Mouse (Mus musculus): ENCODE results near the gene Pipox. TPM values are rescaled to one million over a fixed set of nuclear protein-coding genes. Genes with fewer than 3 reads are reported as not detected.

Gene Pipox
- polyA plus RNA-seq, 1 experiment = 239 TPM

- H3K4me1 ChIP-seq (ENCODE audit: control insufficient read depth, insufficient read depth, low read length) = no peaks in the 10 kb centered on the region; the same call in 1 of the 2 replicates
These were observed 57.6 kb downstream of the Pipox start for GRCm38 (mm10) chr11:77836290-77836689.

GRCm38 (mm10) chr11:77835109-77835508, 58.8 kb downstream of the Pipox start:
- Histone ChIP-seq H3K36me3 (ENCODE audit: control insufficient read depth, insufficient read depth, low read length) (no peaks in the 10 kb centered on the region; the same call in 1 of the 2 replicates), H3K4me3 (ENCODE audit: insufficient read depth, low read depth, low read length) (no peak overlapping the region), H3K27ac (ENCODE audit: insufficient read depth, low read depth, low read length) (no peak overlapping the region), H3K27me3 (replicated peaks; ENCODE audit: control insufficient read depth, insufficient read depth, low read length) (no peaks in the 10 kb centered on the region), H3K4me1 (ENCODE audit: control insufficient read depth, insufficient read depth, low read length) (no peaks in the 10 kb centered on the region; the same call in 1 of the 2 replicates)
- no peak for DNase-seq
- WGBS = 90% methylated on average over 3 of the region's 3 CpGs
- TF ChIP-seq CTCF (conservative IDR thresholded peaks at IDR 0.05; ENCODE audit: insufficient read depth, insufficient read length, low read depth, low read length) (peak; percentile 40; the same call in 1 of the 2 replicates), POLR2A (IDR thresholded peaks at IDR 0.05; ENCODE audit: low read depth, low read length) (no peak)

More at GRCm38 (mm10) chr11:77836290-77836689, 57.6 kb downstream of the Pipox start:
- no peak for DNase-seq
- 63% methylated on average over 5 of the region's 5 CpGs for WGBS
- TF ChIP-seq CTCF (conservative IDR thresholded peaks at IDR 0.05; ENCODE audit: insufficient read depth, insufficient read length, low read depth, low read length) = no peak
- TF ChIP-seq POLR2A (IDR thresholded peaks at IDR 0.05; ENCODE audit: low read depth, low read length) = no peak
- no peaks in the 10 kb centered on the region for H3K27me3 ChIP-seq (replicated peaks; ENCODE audit: control insufficient read depth, insufficient read depth, low read length)
- peak overlapping the region; percentile 85 for H3K27ac ChIP-seq (ENCODE audit: insufficient read depth, low read depth, low read length)
- H3K36me3 ChIP-seq (ENCODE audit: control insufficient read depth, insufficient read depth, low read length) = no peaks in the 10 kb centered on the region
- no peak overlapping the region for H3K4me3 ChIP-seq (ENCODE audit: insufficient read depth, low read depth, low read length)

GRCm38 (mm10) chr11:77832541-77832940, 61.4 kb downstream of the Pipox start:
- H3K4me1 ChIP-seq (ENCODE audit: control insufficient read depth, insufficient read depth, low read length) = no peaks in the 10 kb centered on the region; the same call in 1 of the 2 replicates
- WGBS = 85% methylated on average over 4 of the region's 4 CpGs
- H3K36me3 ChIP-seq (ENCODE audit: control insufficient read depth, insufficient read depth, low read length) = peaks cover 4% of the 10 kb centered on the region; the same call in 1 of the 2 replicates
- no peak overlapping the region for H3K4me3 ChIP-seq (ENCODE audit: insufficient read depth, low read depth, low read length)
- DNase-seq = no peak
- H3K27ac ChIP-seq (ENCODE audit: insufficient read depth, low read depth, low read length) = no peak overlapping the region
- H3K27me3 ChIP-seq (replicated peaks; ENCODE audit: control insufficient read depth, insufficient read depth, low read length) = no peaks in the 10 kb centered on the region
- TF ChIP-seq POLR2A (IDR thresholded peaks at IDR 0.05; ENCODE audit: low read depth, low read length) (no peak), CTCF (conservative IDR thresholded peaks at IDR 0.05; ENCODE audit: insufficient read depth, insufficient read length, low read depth, low read length) (no peak)

GRCm38 (mm10) chr11:77830875-77831274, 63.0 kb downstream of the Pipox start:
- WGBS = 79% methylated on average over 7 of the region's 7 CpGs
- H3K36me3 ChIP-seq (ENCODE audit: control insufficient read depth, insufficient read depth, low read length) = peaks cover 4% of the 10 kb centered on the region; the same call in 1 of the 2 replicates
- H3K27me3 ChIP-seq (replicated peaks; ENCODE audit: control insufficient read depth, insufficient read depth, low read length) = no peaks in the 10 kb centered on the region
- DNase-seq = peak; percentile 58
- H3K4me1 ChIP-seq (ENCODE audit: control insufficient read depth, insufficient read depth, low read length) = no peaks in the 10 kb centered on the region; the same call in 1 of the 2 replicates
- H3K4me3 ChIP-seq (ENCODE audit: insufficient read depth, low read depth, low read length) = no peak overlapping the region
- TF ChIP-seq POLR2A (IDR thresholded peaks at IDR 0.05; ENCODE audit: low read depth, low read length) (no peak), CTCF (conservative IDR thresholded peaks at IDR 0.05; ENCODE audit: insufficient read depth, insufficient read length, low read depth, low read length) (no peak)
- H3K27ac ChIP-seq (ENCODE audit: insufficient read depth, low read depth, low read length) = peak overlapping the region; percentile 15

Other genes starting within 250 kb of the Pipox start
- gene Nufip2, start 207.9 kb downstream of the Pipox start, polyA plus RNA-seq (2012; rRNA removed) = 10.8 and 13.5 TPM in 2 replicates
- not detected in 2 replicates for gene Cryba1, start 168.8 kb downstream of the Pipox start, polyA plus RNA-seq (2012; rRNA removed)
- gene Myo18a, start 130.8 kb downstream of the Pipox start, polyA plus RNA-seq (2012; rRNA removed) = 92.0 and 93.1 TPM in 2 replicates
- gene Gm10277, start 106.3 kb downstream of the Pipox start, polyA plus RNA-seq (2012; rRNA removed) = 0.04 TPM in 1 of 2 replicates, not detected in the other
- 0.12 and 0.27 TPM in 2 replicates for gene Sez6, start 36.7 kb upstream of the Pipox start, polyA plus RNA-seq (2012; rRNA removed)
- gene Phf12, start 88.7 kb upstream of the Pipox start, polyA plus RNA-seq (2012; rRNA removed) = 33.0 and 35.7 TPM in 2 replicates
- 7.1 and 9.3 TPM in 2 replicates for gene Dhrs13, start 138.2 kb upstream of the Pipox start, polyA plus RNA-seq (2012; rRNA removed)
- gene Flot2, start 143.8 kb upstream of the Pipox start, polyA plus RNA-seq (2012; rRNA removed) = 95.0 and 96.9 TPM in 2 replicates
- gene Eral1, start 186.3 kb upstream of the Pipox start, polyA plus RNA-seq (2012; rRNA removed) = 39.1 and 41.6 TPM in 2 replicates
- gene Fam222b, start 200.6 kb upstream of the Pipox start, polyA plus RNA-seq (2012; rRNA removed) = 13.4 and 14.7 TPM in 2 replicates

Measured in kidney, adult 2 months (tissue).